Mouse (Mus musculus): ENCODE data around the gene Acr. TPM values are rescaled to one million over a fixed set of nuclear protein-coding genes. Genes with fewer than 3 reads are reported as not detected.
A peak's percentile ranks its signal among the peaks of the same experiment; 100 is the strongest.

Acr gene
- polyA plus RNA-seq, 1 experiment from 2014 or later: 0.14 TPM

DNA sequence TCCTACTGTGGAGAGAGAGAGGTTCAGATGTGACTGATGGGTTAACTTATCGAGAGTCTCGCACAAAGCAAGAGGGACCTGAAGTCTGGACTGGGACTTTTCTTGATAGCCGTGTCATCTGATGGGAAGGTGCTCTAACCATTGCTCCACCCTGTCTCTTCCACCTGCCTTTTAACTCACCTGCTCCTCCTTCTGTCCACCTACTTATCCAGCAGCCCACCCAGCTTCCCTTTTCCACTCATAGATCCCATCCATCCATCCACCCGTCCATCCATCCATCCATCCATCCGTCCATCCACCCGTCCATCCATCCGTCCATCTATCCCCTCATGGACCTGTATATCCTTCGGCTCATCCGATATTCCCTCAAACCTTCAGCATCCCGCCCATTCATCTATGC, 39.2 kb upstream of the Acr start:
- Histone ChIP-seq H3K36me3 (no peaks in the 10 kb centered on the region), H3K4me2 (no peak overlapping the region), H3K27ac (no peak overlapping the region), H3K9me3 (no peaks in the 10 kb centered on the region), H3K4me1 (0 out of 2 replicates have a peak, but pooled peaks cover 8% of the 10 kb centered on the region), H3K27me3 (replicated peaks) (peaks cover 17% of the 10 kb centered on the region), H3K4me3 (replicated peaks) (no peak overlapping the region), H3K9ac (no peak overlapping the region)
- WGBS: 89% methylated on average over 10 of the region's 10 CpGs
- ATAC-seq (ENCODE audit: insufficient read depth, low FRiP score, low read depth): no peak

DNA sequence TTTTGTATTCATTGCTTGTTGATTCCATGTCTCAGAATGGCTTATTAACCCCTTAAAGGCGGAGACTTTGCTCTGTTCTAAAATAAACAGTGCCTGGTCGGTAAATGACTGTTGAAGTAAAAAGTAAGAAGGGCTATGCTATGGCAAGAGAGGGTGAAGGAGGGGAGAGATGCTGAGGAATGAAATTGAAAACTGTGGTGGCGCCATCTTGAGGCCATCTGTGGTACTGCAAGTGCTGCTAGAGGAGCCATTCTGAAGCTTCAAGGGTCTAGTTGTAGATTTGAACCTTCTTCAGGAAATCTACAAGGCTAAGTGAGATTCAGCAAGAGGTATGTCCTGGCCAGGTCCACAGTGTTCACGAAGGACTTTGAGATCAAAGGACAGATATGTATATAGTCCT, 37.8 kb upstream of the Acr start:
- H3K4me3 ChIP-seq (replicated peaks): no peak overlapping the region
- no peak for ATAC-seq (ENCODE audit: insufficient read depth, low FRiP score, low read depth)
- H3K4me1 ChIP-seq: 0 out of 2 replicates have a peak, but pooled peaks cover 4% of the 10 kb centered on the region
- H3K27me3 ChIP-seq (replicated peaks): peaks cover 6% of the 10 kb centered on the region; the same call in 1 of the 2 replicates
- no peak overlapping the region for H3K9ac ChIP-seq
- H3K27ac ChIP-seq: no peak overlapping the region
- H3K36me3 ChIP-seq: no peaks in the 10 kb centered on the region
- no peak overlapping the region for H3K4me2 ChIP-seq
- 12% methylated on average over 4 of the region's 4 CpGs for WGBS
- H3K9me3 ChIP-seq: no peaks in the 10 kb centered on the region

DNA sequence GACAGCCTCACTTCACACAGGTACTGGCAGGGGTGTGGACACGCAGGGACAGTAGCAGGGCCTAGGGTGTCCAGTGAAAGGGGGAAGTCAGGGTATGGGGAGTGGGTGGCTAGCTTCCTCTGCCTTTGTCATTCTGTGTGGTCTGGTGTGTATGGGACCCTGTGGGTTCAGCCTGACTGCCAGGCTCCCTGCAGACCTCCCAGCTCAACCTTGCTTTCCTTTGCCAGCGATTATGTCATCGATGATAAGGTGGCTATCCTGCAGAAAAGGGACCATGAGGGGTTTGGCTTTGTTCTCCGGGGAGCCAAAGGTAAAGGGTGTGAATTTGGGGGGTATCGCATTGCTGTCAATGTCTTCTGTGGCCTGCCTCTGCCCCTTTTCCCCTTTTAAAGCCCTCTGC, 36.7 kb upstream of the Acr start:
- no peak overlapping the region for H3K4me3 ChIP-seq (replicated peaks)
- no peaks in the 10 kb centered on the region for H3K36me3 ChIP-seq
- 0 out of 2 replicates have a peak, but pooled peaks cover 4% of the 10 kb centered on the region for H3K4me1 ChIP-seq
- H3K9ac ChIP-seq: no peak overlapping the region
- no peaks in the 10 kb centered on the region for H3K9me3 ChIP-seq
- no peaks in the 10 kb centered on the region for H3K27me3 ChIP-seq (replicated peaks)
- no peak for ATAC-seq (ENCODE audit: insufficient read depth, low FRiP score, low read depth)
- no peak overlapping the region for H3K4me2 ChIP-seq
- H3K27ac ChIP-seq: no peak overlapping the region
- WGBS: 87% methylated on average over 5 of the region's 5 CpGs

DNA sequence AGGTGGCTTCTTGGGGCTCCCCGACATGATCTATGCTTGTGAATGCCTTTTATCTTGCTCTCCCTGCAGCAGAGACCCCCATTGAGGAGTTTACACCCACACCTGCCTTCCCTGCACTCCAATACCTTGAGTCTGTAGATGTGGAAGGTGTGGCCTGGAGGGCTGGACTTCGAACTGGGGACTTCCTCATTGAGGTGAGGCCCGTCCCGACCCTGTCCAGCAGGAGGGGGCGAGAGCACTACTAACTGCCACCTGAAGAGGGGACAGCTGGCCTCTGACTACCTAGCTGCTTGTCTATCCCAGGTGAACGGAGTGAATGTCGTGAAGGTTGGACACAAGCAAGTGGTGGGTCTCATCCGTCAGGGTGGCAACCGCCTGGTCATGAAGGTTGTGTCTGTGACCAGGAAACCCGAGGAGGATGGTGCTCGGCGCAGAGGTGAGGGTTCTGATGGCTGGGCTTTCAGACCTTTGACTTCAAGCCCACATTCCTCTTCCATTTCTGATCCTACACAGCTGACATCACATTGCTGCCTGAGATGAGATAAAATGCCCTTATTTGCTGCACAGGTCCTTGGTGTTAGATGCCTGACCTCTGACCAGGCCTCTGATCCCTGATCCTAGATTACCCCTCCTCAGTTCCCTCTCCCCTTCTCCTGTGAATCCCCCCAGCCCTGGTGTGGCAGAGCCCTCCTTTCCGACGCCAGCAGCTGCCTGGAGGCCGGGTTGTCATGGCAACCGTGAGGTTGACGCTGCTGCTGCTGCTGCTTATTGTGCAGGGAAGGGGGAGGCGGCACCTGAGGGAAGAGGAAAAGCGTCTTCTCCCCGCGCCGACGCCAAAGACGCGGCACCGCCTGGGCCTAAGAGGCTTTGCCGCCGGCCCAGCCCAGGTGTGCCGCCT, 35.9 kb upstream of the Acr start:
- no peak overlapping the region for H3K27ac ChIP-seq
- no peak overlapping the region for H3K4me3 ChIP-seq (replicated peaks)
- H3K36me3 ChIP-seq: no peaks in the 10 kb centered on the region
- peak overlapping the region; percentile 13; the same call in 1 of the 2 replicates for H3K4me2 ChIP-seq
- 0 out of 2 replicates have a peak, but pooled peaks cover 4% of the 10 kb centered on the region for H3K4me1 ChIP-seq
- H3K9me3 ChIP-seq: no peaks in the 10 kb centered on the region
- H3K9ac ChIP-seq: no peak overlapping the region
- WGBS: 35% methylated on average over 29 of the region's 29 CpGs
- ATAC-seq (ENCODE audit: insufficient read depth, low FRiP score, low read depth): no peak
- no peaks in the 10 kb centered on the region for H3K27me3 ChIP-seq (replicated peaks)

DNA sequence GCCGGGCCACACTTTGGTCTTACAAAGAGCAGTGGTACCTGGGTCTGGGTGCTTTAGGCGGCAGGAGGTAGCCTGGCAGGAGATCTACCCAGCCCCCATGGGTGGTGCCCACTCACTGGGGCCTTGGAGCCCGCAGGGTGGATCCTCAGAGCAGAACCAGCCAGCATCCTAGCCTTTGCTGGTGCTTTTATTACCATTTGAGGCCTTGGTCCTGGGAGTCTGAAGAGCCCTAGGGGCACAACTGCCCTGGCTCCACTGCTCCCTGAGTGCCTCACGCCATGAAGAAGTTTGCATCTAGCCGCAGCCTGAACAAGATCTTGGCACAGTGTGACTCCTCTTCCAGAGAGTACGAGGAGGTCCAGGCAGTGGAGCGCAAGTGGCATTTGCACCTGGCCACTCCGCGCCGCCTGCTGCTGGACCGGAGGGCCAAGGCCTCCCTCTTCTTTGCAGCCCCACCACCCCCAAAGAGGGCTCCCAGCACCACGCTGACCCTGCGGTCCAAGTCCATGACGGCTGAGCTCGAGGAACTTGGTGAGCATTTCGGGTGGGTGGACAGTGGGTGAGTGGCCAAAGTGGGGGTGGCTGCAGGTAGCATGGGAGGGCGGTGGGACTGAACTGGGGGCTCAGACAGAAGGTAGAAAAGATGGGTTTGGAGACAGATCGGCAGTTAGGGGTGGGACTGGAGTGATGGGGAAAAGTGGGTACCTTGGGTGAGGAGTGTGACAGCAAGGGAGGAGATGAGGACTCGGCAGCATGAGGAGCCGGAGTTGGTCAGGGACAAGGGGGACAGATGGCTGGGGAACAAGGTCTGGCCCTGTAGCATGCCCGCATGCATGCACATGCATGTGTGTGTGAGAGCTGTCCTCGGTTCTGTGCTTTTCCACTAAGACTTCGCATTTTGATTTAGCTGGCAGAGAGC, 34.9 kb upstream of the Acr start:
- Histone ChIP-seq H3K4me3 (replicated peaks) (no peak overlapping the region), H3K36me3 (no peaks in the 10 kb centered on the region), H3K9ac (no peak overlapping the region), H3K4me2 (peak overlapping the region; percentile 13; the same call in 1 of the 2 replicates), H3K4me1 (0 out of 2 replicates have a peak, but pooled peaks cover 4% of the 10 kb centered on the region), H3K27ac (no peak overlapping the region), H3K27me3 (replicated peaks) (no peaks in the 10 kb centered on the region), H3K9me3 (no peaks in the 10 kb centered on the region)
- 0 out of 2 replicates have a peak, but pooled peaks have one; percentile 16 for ATAC-seq (ENCODE audit: insufficient read depth, low FRiP score, low read depth)
- WGBS: 85% methylated on average over 23 of the region's 23 CpGs

DNA sequence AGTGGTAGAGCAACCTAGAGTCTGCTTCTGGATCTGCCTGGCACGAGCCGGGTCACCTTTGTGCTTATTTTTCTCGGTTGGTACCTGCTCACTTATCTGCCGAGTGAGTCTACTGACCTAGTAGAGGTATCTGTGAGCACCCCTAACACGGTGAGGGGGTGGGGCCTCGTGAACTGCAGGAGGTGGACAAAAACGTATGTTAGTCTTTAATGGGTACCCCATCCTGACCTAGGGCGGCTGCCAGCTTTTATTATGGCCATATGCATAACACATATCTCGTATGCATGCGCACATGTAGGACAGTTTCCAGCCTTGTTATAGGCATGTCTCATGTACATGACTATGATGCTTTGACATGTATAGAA, 34.3 kb upstream of the Acr start:
- no peak overlapping the region for H3K4me2 ChIP-seq
- no peaks in the 10 kb centered on the region for H3K36me3 ChIP-seq
- H3K9me3 ChIP-seq: no peaks in the 10 kb centered on the region
- H3K27ac ChIP-seq: no peak overlapping the region
- WGBS: 86% methylated on average over 10 of the region's 10 CpGs
- ATAC-seq (ENCODE audit: insufficient read depth, low FRiP score, low read depth): no peak
- no peak overlapping the region for H3K9ac ChIP-seq
- no peaks in the 10 kb centered on the region for H3K27me3 ChIP-seq (replicated peaks)
- no peak overlapping the region for H3K4me3 ChIP-seq (replicated peaks)
- 0 out of 2 replicates have a peak, but pooled peaks cover 4% of the 10 kb centered on the region for H3K4me1 ChIP-seq

DNA sequence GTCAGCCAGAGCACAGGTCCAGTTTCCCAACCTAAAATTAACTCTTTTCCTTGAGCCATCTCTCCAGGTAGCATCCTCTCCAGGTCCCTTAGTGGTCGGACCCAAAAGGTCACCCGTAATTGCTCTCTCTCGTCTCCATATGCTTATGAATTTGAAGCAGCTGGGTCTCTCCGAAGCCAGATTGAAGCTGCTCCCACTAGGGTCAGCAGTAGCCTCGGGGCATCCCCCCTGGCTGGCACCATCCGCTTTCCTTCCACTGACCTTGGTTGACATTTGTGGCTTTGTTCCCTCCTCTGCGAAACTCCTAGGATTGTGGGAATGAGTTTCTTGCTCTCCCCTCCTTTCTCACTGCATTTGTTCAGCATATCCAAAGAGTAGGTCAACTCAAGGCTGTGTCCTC, 24.0 kb upstream of the Acr start:
- ATAC-seq (ENCODE audit: insufficient read depth, low FRiP score, low read depth): no peak
- Histone ChIP-seq H3K4me3 (replicated peaks) (no peak overlapping the region), H3K27ac (no peak overlapping the region), H3K36me3 (0 out of 2 replicates have a peak, but pooled peaks cover 3% of the 10 kb centered on the region), H3K27me3 (replicated peaks) (peaks cover 16% of the 10 kb centered on the region), H3K4me2 (no peak overlapping the region), H3K9ac (no peak overlapping the region), H3K4me1 (0 out of 2 replicates have a peak, but pooled peaks cover 5% of the 10 kb centered on the region), H3K9me3 (no peaks in the 10 kb centered on the region)
- 88% methylated on average over 7 of the region's 7 CpGs for WGBS

DNA sequence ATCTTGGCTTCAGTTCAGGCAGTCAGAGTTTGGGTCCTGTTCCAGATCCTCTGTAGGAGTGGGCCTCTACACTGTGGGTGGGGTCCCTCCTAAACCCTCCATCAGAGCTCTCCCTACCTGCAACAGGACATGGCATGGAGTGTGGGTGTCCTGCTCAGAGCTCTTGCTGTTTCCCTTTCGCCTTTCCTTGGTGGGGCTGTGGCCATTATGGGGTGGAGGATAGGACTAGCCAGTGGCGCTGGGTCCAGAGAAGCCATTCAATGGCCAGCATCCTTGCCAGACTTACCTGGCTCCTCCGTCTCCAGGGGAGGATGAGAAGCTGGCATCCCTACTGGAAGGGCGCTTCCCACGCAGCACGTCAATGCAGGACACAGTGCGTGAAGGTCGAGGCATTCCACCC, 20.8 kb upstream of the Acr start:
- H3K27ac ChIP-seq: no peak overlapping the region
- H3K4me2 ChIP-seq: peak overlapping the region; percentile 53
- H3K4me1 ChIP-seq: 0 out of 2 replicates have a peak, but pooled peaks cover 5% of the 10 kb centered on the region
- H3K4me3 ChIP-seq (replicated peaks): peak overlapping the region; percentile 28
- 0 out of 2 replicates have a peak, but pooled peaks cover 9% of the 10 kb centered on the region for H3K36me3 ChIP-seq
- H3K27me3 ChIP-seq (replicated peaks): peaks cover 16% of the 10 kb centered on the region
- H3K9me3 ChIP-seq: no peaks in the 10 kb centered on the region
- no peak overlapping the region for H3K9ac ChIP-seq
- ATAC-seq (ENCODE audit: insufficient read depth, low FRiP score, low read depth): 0 out of 2 replicates have a peak, but pooled peaks have one; percentile 2
- 67% methylated on average over 8 of the region's 8 CpGs for WGBS

DNA sequence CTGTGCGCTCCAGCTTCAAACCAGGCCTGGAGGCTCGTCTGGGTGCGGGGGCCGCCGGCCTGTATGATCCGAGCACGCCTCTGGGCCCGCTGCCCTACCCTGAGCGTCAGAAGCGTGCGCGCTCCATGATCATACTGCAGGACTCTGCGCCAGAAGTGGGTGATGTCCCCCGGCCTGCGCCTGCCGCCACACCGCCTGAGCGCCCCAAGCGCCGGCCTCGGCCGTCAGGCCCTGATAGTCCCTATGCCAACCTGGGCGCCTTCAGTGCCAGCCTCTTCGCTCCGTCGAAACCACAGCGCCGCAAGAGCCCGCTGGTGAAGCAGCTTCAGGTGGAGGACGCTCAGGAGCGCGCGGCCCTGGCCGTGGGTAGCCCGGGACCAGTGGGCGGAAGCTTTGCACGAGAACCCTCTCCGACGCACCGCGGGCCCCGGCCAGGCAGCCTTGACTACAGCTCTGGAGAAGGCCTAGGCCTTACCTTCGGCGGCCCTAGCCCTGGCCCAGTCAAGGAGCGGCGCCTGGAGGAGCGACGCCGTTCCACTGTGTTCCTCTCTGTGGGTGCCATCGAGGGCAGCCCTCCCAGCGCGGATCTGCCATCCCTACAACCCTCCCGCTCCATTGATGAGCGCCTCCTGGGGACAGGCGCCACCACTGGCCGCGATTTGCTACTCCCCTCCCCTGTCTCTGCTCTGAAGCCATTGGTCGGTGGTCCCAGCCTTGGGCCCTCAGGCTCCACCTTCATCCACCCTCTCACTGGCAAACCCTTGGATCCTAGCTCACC, 20.1 kb upstream of the Acr start:
- H3K27ac ChIP-seq: no peak overlapping the region
- H3K4me1 ChIP-seq: 0 out of 2 replicates have a peak, but pooled peaks cover 5% of the 10 kb centered on the region
- 0 out of 2 replicates have a peak, but pooled peaks cover 9% of the 10 kb centered on the region for H3K36me3 ChIP-seq
- peaks cover 16% of the 10 kb centered on the region for H3K27me3 ChIP-seq (replicated peaks)
- no peaks in the 10 kb centered on the region for H3K9me3 ChIP-seq
- peak; percentile 57 for ATAC-seq (ENCODE audit: insufficient read depth, low FRiP score, low read depth)
- no peak overlapping the region for H3K9ac ChIP-seq
- 35% methylated on average over 58 of the region's 58 CpGs for WGBS
- H3K4me3 ChIP-seq (replicated peaks): peak overlapping the region; percentile 28
- peak overlapping the region; percentile 53 for H3K4me2 ChIP-seq

DNA sequence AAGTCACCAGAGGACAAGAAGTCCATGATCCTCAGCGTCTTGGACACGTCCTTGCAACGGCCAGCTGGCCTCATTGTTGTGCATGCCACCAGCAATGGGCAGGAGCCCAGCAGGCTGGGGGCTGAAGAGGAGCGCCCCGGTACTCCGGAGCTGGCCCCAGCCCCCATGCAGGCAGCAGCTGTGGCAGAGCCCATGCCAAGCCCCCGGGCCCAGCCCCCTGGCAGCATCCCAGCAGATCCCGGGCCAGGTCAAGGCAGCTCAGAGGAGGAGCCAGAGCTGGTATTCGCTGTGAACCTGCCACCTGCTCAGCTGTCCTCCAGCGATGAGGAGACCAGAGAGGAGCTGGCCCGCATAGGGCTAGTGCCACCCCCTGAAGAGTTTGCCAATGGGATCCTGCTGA, 19.3 kb upstream of the Acr start:
- H3K9me3 ChIP-seq: no peaks in the 10 kb centered on the region
- no peak for ATAC-seq (ENCODE audit: insufficient read depth, low FRiP score, low read depth)
- 0 out of 2 replicates have a peak overlapping the region, but pooled peaks have one; percentile 28 for H3K4me3 ChIP-seq (replicated peaks)
- H3K9ac ChIP-seq: no peak overlapping the region
- H3K27ac ChIP-seq: no peak overlapping the region
- 0 out of 2 replicates have a peak, but pooled peaks cover 5% of the 10 kb centered on the region for H3K4me1 ChIP-seq
- peak overlapping the region; percentile 53; the same call in 1 of the 2 replicates for H3K4me2 ChIP-seq
- peaks cover 16% of the 10 kb centered on the region for H3K27me3 ChIP-seq (replicated peaks)
- 43% methylated on average over 11 of the region's 11 CpGs for WGBS
- H3K36me3 ChIP-seq: 0 out of 2 replicates have a peak, but pooled peaks cover 9% of the 10 kb centered on the region

DNA sequence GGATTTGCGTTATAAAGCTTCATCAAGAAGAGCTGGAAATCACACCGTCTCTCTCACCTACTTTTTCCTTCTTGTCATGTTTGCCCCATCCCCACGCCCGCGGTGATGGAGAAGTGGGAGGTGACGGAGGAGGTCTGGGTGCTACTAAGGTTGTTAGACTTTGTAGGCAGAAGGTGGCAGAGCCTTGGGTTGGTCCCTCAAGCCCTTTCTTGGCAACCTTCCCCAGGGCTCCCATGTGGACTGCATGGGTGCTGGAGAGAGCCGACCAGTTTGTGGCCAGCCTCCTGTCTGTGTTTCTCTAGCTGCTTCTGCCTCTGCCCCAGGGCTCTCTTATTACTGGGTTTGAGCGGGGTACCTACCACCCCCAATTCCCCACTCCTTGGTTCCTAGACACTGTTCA, 17.6 kb upstream of the Acr start:
- H3K4me2 ChIP-seq: no peak overlapping the region
- 0 out of 2 replicates have a peak, but pooled peaks cover 9% of the 10 kb centered on the region for H3K36me3 ChIP-seq
- WGBS: 89% methylated on average over 8 of the region's 8 CpGs
- no peak overlapping the region for H3K9ac ChIP-seq
- 0 out of 2 replicates have a peak, but pooled peaks cover 5% of the 10 kb centered on the region for H3K4me1 ChIP-seq
- no peak overlapping the region for H3K27ac ChIP-seq
- H3K9me3 ChIP-seq: no peaks in the 10 kb centered on the region
- H3K4me3 ChIP-seq (replicated peaks): no peak overlapping the region
- peaks cover 16% of the 10 kb centered on the region for H3K27me3 ChIP-seq (replicated peaks)
- ATAC-seq (ENCODE audit: insufficient read depth, low FRiP score, low read depth): no peak
